Mouse (Mus musculus) cerebellum, adult 11-12 months (tissue): ENCODE measurements at regions not wholly inside any gene's neighbourhood (a gene's known extent, or its start where the extent isn't known, plus 50 kb on each side); places are given as distances from the start of the nearest gene placed in this dataset.
A peak's percentile ranks its signal among the peaks of the same experiment; 100 is the strongest.

Experiments used
- DNase-seq: peaks from one replicate; pipeline ENCODE4 v3.0.0; 2022

- no peak for DNase-seq
These were observed 156.1 kb downstream of the Matn1 start for GRCm38 (mm10) chr4:131100093-131100795.

DNA sequence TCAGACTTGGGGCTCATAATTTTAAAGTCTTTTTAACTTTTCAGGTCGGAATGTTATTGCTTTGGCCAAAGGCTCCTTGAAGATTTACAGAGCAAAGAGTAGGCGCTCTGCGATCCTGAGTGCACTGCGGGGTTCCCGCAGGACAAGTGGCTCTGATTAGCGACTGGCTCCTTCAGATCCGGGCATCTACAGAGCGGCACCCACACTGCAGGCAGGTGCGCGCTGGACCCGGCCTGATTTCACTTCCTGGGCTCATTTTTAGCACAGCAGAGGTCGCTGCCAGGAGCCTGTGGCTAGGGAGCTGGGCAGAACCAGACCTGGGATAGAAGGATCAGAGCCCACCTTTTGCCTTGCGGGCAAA is 156.6 kb downstream of the Matn1 start:
- no peak for DNase-seq

DNA sequence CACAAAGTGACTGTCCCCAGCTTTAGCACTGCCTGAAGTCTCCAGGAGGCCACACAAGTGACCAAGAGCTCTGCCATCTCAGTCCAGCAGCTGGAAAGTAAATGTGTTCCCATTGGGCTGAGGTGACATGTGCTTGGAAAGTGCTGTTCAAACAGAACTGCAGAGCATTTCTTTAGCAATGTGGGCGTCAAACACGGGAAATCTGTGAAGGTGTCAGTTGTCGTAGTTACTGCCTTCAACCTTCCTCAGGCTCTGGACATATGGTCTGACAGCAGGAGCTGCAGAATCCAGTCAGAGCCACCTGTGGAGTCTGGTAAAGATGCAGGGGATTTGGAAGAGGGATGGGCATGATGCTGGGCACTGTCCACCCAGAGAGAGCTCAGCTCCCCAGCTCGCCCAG is 158.0 kb downstream of the Matn1 start:
- DNase-seq = no peak

- peak; percentile 64 for DNase-seq
These were observed 163.1 kb downstream of the Matn1 start for GRCm38 (mm10) chr4:131107127-131107857.

DNA sequence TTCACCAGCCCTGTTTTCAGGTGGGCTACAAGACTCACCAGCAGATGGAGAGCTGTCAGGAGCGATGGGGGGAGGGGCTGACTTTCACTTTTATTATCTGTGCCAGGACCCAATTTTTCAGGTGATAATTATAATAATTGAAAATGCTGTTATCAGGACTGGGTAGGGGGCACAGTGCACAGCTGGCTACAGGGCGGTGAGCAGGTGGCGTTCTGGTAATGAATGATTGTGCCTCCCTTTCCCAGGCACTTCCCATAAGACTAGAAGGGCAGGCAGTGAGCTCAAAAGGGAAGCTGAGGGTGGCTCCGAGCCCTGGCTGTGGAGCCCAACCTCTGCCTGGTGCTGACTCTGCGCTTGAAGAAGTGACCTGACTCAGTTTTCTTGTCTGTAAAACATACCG is 168.4 kb downstream of the Matn1 start:
- no peak for DNase-seq

DNA sequence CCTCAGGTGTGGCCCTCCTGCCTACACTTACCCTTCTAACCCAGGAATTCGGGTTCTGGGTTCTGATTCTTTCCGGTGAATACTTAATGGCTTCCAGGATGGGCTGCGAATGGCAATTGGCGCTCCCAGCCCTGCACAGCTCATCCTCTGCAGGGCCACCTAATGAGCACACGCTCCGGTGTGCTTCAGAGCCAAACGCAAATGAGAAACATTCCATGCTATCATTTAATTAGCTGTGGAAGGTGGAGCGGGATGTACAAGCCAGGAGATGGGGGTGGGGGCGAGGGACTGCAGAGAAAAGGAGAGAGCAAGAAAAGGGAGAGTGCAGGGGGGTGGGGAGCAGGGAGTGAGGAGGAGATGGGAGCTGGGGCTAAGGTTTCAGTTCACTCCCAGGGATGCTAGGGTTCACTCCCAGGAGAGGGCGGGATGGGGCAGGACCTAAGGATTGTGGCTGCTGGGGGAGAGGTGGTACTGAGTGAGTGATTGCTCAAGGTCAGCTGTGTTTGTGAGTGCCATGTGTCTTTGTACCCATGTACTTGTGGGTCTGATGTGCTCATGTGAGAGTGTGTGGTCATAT is 169.6 kb downstream of the Matn1 start:
- no peak for DNase-seq

DNA sequence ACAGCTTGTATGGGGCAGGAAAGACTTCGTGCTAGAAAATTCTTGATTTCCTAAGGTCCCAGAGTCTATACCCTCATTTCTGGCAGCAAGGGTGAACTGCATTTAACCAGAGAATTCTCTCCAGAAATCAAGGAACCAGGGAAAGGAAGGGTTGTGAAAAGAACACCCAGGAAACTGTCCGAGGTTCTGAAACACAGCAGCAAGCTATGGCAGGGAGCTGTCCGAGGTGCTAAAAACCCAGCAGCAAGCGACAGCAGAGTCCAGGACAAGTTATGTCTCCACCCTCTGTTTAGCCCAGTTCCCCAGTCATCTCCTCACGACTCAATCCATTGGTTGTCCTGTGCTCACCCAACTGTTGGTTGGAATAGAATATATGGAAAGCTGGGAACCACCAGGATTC is 171.1 kb downstream of the Matn1 start:
- no peak for DNase-seq

GRCm38 (mm10) chr4:131118586-131118985 is 174.4 kb downstream of the Matn1 start:
- peak; percentile 73 for DNase-seq

GRCm38 (mm10) chr4:131119621-131120020 is 175.4 kb downstream of the Matn1 start:
- peak; percentile 75 for DNase-seq

- peak; percentile 97 for DNase-seq
These were observed 176.5 kb downstream of the Matn1 start for GRCm38 (mm10) chr4:131120680-131121079.

DNA sequence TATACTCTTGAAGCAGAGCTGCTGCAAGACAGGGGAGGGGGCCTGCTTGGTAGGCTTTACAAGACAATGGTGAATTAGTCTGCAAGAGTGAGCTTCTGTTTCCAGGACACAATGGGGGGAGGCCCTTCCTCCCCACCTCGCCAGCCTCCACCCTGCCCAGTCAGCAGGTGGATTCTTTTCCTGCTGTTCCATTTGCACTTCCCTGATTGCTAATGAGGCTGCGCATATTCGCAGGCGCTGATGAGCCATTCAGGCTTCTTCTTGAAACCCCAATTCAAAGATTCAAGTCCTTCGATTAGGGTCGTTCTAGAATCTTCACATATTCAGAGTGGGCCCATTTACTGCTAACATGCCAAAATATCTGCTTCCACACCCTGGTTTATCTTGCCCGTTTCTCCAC is 181.8 kb downstream of the Matn1 start:
- DNase-seq = no peak

DNA sequence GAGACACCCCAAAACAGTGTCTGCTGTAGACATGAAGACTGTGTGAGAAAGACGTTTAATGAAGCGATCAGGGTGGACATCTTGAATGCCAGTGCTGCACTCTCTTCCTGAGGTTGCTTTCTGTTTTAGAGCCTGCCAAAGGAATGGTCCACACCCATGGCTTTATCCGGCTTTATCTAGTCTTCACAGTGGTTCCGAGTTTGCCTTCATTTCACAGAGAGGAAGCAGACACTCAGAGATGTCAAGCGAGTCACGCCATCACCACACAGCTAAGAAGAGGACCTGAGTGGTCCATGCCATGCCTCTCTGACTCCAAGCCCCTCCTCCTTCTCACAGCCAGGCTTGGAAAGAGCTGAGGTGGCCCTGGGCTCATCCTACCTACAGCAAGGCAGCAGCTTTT is 182.7 kb downstream of the Matn1 start:
- no peak for DNase-seq

DNA sequence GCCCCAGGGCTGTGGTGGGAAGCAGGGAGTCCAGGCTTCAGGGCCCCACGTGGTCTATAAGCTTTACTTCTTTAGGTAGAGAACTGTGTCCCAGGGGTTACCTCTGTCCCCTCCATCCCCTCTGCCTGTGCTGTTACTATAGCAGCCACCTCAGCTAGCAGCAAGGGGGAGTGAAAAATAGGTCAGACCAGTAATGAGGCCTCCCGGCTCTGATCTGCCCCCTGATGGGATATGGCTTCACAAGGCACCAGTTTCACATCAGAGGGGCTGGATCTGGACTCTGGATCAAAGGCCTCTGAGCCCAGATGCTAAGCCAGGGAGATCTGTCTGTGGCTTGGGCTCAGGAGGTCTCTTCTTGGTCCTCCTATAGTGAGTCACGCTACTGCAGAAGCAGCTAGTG is 184.5 kb downstream of the Matn1 start:
- DNase-seq = no peak

DNA sequence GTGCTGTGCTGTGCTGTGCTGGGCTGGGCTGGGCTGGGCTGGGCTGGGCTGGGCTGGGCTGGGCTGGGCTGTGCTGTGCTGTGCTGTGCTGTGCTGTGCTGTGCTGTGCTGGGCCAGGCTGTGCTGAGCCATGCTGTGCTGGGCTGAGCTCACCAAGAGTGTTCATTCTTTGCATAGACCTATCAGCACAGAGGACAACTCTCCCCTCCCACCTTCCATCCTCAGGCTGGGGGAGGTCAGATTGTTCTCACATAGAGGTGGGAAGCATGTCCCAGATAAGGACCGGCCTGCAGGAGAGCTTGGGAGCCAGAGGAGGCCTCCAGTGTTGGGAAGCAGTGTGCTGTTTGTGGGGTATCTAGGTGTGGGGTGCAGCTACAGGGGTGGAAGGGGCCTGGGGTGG is 188.0 kb downstream of the Matn1 start:
- DNase-seq = no peak

- DNase-seq = no peak
These were observed 188.6 kb downstream of the Matn1 start for GRCm38 (mm10) chr4:131132781-131133180.

DNA sequence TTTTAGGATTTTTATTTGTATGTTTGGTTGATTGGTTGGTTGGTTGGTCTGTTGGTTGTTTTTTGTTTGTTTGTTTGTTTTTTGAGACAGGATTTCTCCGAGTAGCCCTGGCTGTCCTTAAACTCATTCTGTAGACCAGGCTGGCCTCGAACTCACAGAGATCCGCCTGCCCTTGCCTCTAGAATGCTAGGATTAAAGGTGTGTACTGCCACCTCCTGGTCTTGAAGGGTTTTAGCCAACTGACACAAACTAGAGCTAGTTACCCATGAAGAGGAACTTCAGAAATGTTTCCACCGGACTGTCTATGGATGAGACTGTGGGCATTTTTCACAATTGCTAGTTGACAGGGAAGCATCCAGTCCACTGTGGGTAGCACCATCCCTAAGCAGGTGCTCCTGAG is 191.7 kb downstream of the Matn1 start:
- DNase-seq = no peak

- DNase-seq = no peak
These were observed 194.7 kb downstream of the Matn1 start for GRCm38 (mm10) chr4:131138891-131139290.

DNA sequence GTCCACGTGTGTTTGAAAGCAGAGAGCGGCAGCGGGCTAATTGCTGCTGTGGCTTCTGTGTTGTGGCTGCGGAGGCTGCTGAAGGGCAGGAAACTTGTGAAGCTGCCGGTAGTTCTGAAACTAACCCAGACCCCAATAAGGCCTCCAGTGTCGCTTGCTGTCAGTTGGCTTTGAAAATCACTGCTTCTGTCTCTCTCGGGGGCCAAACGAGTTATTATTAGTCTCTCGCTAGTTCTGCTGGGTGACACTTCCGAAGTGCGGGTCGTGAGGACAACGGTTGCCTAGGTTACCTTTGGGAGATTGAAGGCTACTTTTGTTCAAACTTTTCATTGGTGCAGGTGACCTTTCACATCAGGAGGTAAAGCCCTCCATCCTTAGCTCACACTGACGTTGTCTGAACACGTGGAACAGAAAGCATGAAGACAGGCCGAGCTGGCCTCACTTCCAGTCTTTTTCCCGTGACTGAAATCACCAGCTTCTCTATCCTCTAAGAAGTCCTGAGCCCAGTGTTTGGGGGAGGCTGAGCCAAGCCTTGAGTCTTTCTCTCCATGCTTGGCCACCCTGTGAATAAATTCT is 197.8 kb downstream of the Matn1 start:
- no peak for DNase-seq

GRCm38 (mm10) chr4:131145507-131145906 is 201.3 kb downstream of the Matn1 start:
- DNase-seq = no peak

DNA sequence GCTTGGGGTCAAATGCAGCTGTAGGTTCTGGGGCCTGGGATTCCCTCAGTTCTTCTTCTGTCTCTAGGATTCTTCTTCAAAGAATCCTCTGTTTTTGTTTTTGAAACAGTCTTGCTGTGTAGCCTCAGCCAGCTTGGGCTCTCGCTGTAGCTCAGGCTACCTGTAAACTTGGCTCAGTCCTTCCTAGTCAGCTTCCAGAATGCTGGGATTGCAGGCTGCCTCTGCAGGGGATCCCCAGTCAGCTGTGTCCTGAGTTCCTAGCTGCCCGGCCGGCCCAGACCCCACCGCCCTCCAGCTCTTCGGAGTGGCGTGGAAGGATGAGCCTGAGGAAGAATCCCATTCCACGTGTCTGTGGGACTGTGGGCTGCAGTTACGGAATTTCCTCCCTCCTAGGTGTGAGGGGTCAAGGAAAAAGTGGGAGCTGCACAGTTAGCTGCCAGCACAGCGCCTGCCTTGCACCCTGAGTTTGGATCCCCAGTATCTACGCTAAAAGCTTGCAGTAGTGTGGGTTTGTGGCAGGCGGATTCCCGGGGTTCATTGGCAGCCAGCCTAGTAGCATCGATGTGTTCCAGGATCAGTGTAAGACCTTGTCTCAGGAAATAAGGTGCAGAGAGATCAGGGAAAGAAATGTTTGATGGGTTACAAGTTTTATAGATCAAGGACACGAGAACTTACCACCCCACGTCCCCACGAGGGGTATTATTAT is 204.0 kb downstream of the Matn1 start:
- peak; percentile 59 for DNase-seq

DNA sequence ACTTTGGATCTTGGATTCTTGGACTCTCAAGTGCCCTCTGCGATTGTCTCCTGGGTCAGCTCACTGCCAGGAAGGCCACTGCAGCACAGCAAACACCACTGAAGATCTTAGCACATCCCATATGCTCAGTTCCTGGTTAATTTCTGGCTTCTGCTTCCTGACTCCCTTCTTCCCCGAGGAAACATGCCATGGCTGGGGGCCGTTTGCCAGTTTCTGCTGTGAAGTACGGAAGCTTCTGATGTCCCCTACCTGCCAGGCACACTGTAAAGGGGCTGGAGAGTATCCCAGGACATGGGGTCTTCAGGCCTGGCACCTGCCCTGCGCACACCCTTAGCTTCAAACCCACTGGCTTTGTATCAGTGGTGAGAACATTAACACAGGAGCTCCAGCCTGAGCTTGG is 205.3 kb downstream of the Matn1 start:
- DNase-seq = no peak

- peak; percentile 77 for DNase-seq
These were observed 215.5 kb downstream of the Matn1 start for GRCm38 (mm10) chr4:131159712-131160111.

DNA sequence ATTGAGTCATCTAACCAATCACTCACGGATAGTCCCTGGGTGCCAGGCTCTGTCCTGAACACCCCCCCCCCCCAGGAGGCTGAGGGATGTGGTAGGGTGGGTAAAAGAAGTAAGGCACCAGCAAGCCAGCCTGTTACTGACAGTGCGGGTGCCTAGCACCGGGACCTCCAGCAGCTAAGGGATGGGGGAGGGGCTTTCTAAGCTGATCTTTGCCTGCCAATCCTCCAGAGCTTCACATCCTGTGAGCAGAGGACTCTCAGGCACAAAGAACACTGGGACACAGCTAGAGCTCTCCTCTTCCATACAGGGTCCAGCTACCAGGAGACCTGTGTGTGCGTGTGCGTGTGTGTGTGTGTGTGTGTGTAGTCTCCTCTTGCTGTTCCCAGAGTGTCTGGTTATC is 215.9 kb downstream of the Matn1 start:
- peak; percentile 49 for DNase-seq
